Mouse (Mus musculus) activated CD4-positive, CD25-positive, alpha-beta regulatory T cell, adult 4 months (primary cell): ENCODE results near the gene Adam15. TPM values are rescaled to one million over a fixed set of nuclear protein-coding genes. Genes with fewer than 3 reads are reported as not detected.

Source experiments
- ATAC-seq: one replicate; pipeline ENCODE4 v1.8.0; 2017
- polyA plus RNA-seq, 2 experiments: library from polyadenylated mRNA; unstranded; fragments of 100-300 nt; shearing (Covaris generic); gene quantifications; one replicate each; pipeline ENCODE4 v1.2.1; 2017

Adam15 gene
- polyA plus RNA-seq, 2 experiments from 2014 or later: 7.7 to 12.7 TPM

DNA sequence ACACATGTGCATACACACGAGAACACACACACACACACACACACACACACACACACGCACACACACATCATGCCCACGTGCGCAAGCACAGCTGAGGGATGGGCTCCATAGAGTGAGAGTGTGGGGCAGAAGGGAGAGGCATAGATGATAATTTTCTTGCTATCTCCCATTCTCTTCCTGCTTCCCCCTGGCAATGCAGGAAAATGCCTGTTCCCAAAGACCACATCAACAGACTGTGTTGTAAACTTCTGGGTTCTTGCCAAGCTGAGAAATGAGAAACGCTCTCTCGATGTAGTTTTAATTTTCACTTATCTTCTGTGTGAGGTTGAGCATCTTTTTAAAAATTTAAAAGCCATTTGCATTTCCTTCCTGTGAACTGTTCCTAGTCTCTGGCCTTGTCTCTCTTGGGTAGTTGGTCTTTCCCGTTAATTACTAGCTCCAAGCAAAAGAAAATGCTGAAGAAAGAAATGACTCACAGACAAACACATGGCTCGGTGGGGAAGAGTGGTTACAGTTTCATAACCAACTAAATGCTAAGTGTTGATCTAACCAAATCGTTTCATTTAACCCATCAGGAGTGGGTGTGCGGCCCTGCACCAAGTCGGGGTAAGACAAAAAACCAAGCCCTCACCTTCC is 52.9 kb downstream of the Adam15 start:
- no peak for ATAC-seq

DNA sequence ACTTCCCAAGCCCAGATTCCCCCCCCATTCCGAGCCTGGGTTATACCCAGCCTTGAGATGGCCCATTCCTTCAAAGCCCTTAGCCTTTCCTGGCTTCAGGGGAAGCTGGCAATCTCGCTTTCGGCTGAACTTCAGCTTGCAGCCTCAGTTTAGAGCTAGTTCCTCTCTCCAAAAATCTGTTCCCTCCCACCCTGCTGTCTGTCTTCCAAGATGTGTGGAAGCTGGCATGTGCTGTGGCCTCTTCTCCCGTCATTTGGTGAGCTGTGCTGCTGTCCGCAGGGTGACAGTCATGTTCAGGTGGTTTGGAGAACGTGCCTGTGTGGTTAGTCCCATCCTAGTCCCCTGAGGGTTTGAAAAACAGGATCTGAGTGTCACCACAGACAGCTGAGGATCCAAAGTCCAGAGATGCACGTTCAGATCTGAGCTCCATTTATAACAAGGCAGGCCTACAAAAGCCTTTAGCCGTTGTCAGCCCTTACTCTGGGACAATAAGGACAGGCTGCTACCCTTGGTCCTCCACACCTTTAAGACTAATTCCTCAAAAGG is 54.0 kb downstream of the Adam15 start:
- no peak for ATAC-seq

DNA sequence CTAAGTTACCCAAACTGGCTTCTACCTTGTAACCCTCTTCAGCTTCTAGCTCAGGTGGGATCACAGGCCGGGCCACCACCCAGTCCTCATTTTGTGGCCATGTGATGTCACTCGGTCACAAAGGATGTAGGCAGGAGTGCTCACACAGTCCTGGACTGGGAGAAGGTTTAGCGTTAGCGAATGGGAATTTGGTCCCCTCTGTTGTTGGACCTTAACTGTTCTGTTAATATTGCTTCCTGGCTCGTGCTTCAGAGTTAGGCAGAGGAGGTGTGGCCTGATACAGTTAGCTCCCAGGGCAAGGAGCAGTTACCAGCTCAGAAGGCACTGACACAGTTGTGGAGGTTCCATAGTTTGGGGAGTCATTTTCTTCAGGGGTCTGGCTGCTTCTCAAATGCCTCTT is 55.6 kb downstream of the Adam15 start:
- no peak for ATAC-seq

DNA sequence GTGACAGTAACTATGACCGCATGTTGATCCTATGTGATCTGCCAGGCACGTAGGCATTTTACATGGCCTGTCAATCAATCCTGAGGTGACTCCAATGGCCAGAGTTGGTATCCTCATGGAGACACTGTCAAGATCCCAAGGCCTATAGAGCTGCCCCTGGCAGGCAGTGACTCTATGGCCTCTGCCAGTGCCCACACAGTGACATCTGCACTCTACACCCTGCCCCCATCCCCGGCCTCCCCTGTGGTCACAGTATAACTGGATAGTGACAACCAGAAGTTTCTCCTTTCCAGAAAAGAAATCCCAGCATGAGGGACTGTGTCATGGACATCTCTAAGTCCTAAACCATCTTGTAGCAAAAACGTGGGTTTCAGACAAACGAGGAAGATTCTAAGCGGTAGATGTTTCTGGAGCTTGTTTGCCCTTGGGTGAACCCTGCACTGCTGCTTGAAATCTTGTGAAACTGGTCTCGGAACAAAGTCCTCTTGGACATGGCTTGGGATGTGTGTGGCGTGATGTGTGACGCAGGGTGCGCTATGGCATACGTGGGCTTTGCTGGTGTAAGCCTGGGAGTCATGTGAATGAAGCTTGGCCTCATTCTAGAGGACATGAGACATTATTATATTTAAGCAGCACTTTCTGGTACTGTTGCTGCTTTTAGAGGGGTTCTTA is 56.4 kb downstream of the Adam15 start:
- no peak for ATAC-seq

DNA sequence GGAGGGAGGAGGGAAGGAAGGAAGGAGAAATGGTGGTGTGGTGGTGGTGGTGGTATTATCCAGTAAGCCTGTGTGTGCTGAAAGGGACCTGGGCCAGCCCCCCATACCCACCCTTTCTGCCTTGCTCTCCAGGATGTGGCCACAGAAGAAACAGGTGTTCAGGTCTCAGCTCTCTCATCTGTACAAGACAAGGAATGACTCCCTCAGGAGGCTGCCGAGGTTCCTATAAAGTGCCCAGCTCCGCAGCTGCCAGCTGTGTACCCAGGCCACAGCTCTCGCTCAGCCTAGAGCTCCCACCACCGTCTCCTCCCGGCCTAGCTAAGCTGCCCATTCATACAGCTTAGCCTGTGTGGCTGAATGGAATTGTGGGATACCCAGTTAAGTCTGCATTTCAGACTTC is 57.5 kb downstream of the Adam15 start:
- ATAC-seq: no peak

DNA sequence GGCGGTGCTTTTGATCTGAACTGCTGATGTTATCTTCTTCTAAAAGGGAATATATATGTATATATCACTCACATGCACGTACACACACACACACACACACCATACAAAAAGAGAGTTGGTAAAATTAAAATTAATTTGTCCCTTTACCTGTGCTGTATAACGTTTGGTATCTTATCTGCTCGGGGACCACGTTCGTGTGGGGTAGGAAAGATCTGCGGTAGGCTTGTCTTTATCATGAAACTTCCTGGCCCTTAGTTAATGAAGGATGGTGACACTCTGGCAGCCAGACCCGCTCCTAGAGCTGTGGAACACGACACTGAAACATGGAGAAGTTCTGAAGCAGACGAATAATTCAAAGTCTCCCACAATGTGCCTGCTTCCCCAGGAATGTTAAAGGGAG is 57.9 kb downstream of the Adam15 start:
- no peak for ATAC-seq

Other genes with a start within 250 kb of the Adam15 start
- under 1 TPM in 1 of 2 experiments, not detected in 1; 0.23 TPM for gene Gm43738, start 248.9 kb downstream of the Adam15 start, polyA plus RNA-seq
- gene Fdps, start 248.0 kb downstream of the Adam15 start, polyA plus RNA-seq: 10 to 100 TPM; 75.1 to 83.8 TPM
- gene Pklr, start 213.9 kb downstream of the Adam15 start, polyA plus RNA-seq: not detected
- gene Hcn3, start 189.8 kb downstream of the Adam15 start, polyA plus RNA-seq: under 1 TPM; 0.50 to 0.69 TPM
- gene Clk2, start 185.2 kb downstream of the Adam15 start, polyA plus RNA-seq: 10 to 100 TPM; 12.4 to 18.5 TPM
- 100 to 1,000 TPM; 160 to 182 TPM for gene Scamp3, start 172.5 kb downstream of the Adam15 start, polyA plus RNA-seq
- 100 to 1,000 TPM; 158 to 168 TPM for gene Fam189b, start 166.9 kb downstream of the Adam15 start, polyA plus RNA-seq
- 10 to 100 TPM; 72.1 to 75.6 TPM for gene Gba, start 147.1 kb downstream of the Adam15 start, polyA plus RNA-seq
- 1 to 10 TPM in 1 of 2 experiments, under 1 TPM in 1; 0.22 to 2.4 TPM for gene Thbs3, start 134.8 kb downstream of the Adam15 start, polyA plus RNA-seq
- gene Mtx1, start 122.9 kb downstream of the Adam15 start, polyA plus RNA-seq: 100 to 1,000 TPM in 1 of 2 experiments, 10 to 100 TPM in 1; 90.7 to 112 TPM
- under 1 TPM; 0.88 to 0.97 TPM for gene Muc1, start 120.9 kb downstream of the Adam15 start, polyA plus RNA-seq
- gene Krtcap2, start 104.0 kb downstream of the Adam15 start, polyA plus RNA-seq: 100 to 1,000 TPM; 275 to 319 TPM
- gene Trim46, start 103.7 kb downstream of the Adam15 start, polyA plus RNA-seq: 1 to 10 TPM; 2.1 to 3.4 TPM
- gene Dpm3, start 90.6 kb downstream of the Adam15 start, polyA plus RNA-seq: 100 to 1,000 TPM; 124 to 160 TPM
- gene Slc50a1, start 79.4 kb downstream of the Adam15 start, polyA plus RNA-seq: 100 to 1,000 TPM; 195 to 254 TPM
- gene Efna1, start 68.9 kb downstream of the Adam15 start, polyA plus RNA-seq: not detected
- not detected for gene Efna3, start 27.0 kb downstream of the Adam15 start, polyA plus RNA-seq
- under 1 TPM; 0.28 to 0.50 TPM for gene Efna4, start 12.0 kb downstream of the Adam15 start, polyA plus RNA-seq
- gene Dcst2, start 12.0 kb upstream of the Adam15 start, polyA plus RNA-seq: under 1 TPM in 1 of 2 experiments, not detected in 1; 0.15 TPM
- under 1 TPM; 0.54 to 0.79 TPM for gene Dcst1, start 15.3 kb upstream of the Adam15 start, polyA plus RNA-seq
- gene Zbtb7b, start 44.8 kb upstream of the Adam15 start, polyA plus RNA-seq: 10 to 100 TPM; 13.2 to 16.5 TPM
- gene Lenep, start 52.8 kb upstream of the Adam15 start, polyA plus RNA-seq: 1 to 10 TPM in 1 of 2 experiments, not detected in 1; 2.4 TPM
- gene Flad1, start 61.9 kb upstream of the Adam15 start, polyA plus RNA-seq: 10 to 100 TPM; 37.7 to 45.7 TPM
- gene Cks1b, start 68.4 kb upstream of the Adam15 start, polyA plus RNA-seq: 10 to 100 TPM; 70.8 to 92.3 TPM
- gene Shc1, start 68.4 kb upstream of the Adam15 start, polyA plus RNA-seq: 10 to 100 TPM; 29.6 to 43.2 TPM
- 1 to 10 TPM; 8.6 to 9.6 TPM for gene Pygo2, start 80.2 kb upstream of the Adam15 start, polyA plus RNA-seq
- gene Pbxip1, start 86.7 kb upstream of the Adam15 start, polyA plus RNA-seq: 10 to 100 TPM; 35.6 to 47.3 TPM
- 10 to 100 TPM; 31.4 to 41.9 TPM for gene Pmvk, start 104.5 kb upstream of the Adam15 start, polyA plus RNA-seq
- not detected for gene Kcnn3, start 170.2 kb upstream of the Adam15 start, polyA plus RNA-seq